Mouse (Mus musculus) heart, embryonic 12.5 days (tissue): ENCODE results near the gene Eml2. TPM values are rescaled to one million over a fixed set of nuclear protein-coding genes. Genes with fewer than 3 reads are reported as not detected.

Experiments
- ATAC-seq: fragments of 200-750 bp; cut with Nextera tagmentation; 2 replicates; pipeline ENCODE4 v1.8.0; 2017; ENCODE audit warnings: moderate TSS enrichment, moderate library complexity; ENCODE audit not compliant: insufficient number of reproducible peaks, low FRiP score
- H3K27ac ChIP-seq: fragments of 300-500 bp; sonication (generic); 2 replicates; pipeline ENCODE4 v1.5.1; 2016; ENCODE audit warnings: mild to moderate bottlenecking, moderate library complexity; ENCODE audit not compliant: poor library complexity, severe bottlenecking
- H3K27me3 ChIP-seq: fragments of 300-500 bp; sonication (generic); replicated peaks from 2 replicates; pipeline ENCODE4 v1.6.1; 2016; ENCODE audit warnings: mild to moderate bottlenecking, moderate library complexity
- H3K36me3 ChIP-seq: fragments of 300-500 bp; sonication (generic); 2 replicates; pipeline ENCODE4 v1.6.1; 2016; ENCODE audit warnings: mild to moderate bottlenecking, moderate library complexity
- H3K4me1 ChIP-seq: fragments of 300-500 bp; sonication (generic); replicated peaks from 2 replicates; pipeline ENCODE4 v1.6.1; 2016; ENCODE audit warnings: mild to moderate bottlenecking
- H3K4me2 ChIP-seq: fragments of 300-500 bp; sonication (generic); 2 replicates; pipeline ENCODE4 v1.6.1; 2016; ENCODE audit warnings: mild to moderate bottlenecking, moderate library complexity
- H3K4me3 ChIP-seq: fragments of 300-500 bp; sonication (generic); 2 replicates; pipeline ENCODE4 v1.5.1; 2016; ENCODE audit warnings: mild to moderate bottlenecking
- H3K9ac ChIP-seq: fragments of 300-500 bp; sonication (generic); 2 replicates; pipeline ENCODE4 v1.6.1; 2016; ENCODE audit warnings: mild to moderate bottlenecking, moderate library complexity
- H3K9me3 ChIP-seq: fragments of 300-500 bp; sonication (generic); replicated peaks from 2 replicates; pipeline ENCODE4 v1.6.1; 2016; ENCODE audit warnings: mild to moderate bottlenecking, moderate library complexity
- WGBS: fragments of 180-500 bp; shearing (Covaris S2); methylation state at CpG from one replicate; pipeline ENCODE4 v1.1.7; 2016; 5-methylcytosine and 5-hydroxymethylcytosine counted together
- polyA plus RNA-seq: library from polyadenylated mRNA; unstranded; fragments of >200 nt; fragmentation: Nextera tagmentation; extraction: Ambion mirVana; gene quantifications from 2 replicates; pipeline ENCODE4 v1.2.1, GENCODE M21; 2016

The Eml2 gene
- polyA plus RNA-seq, 1 experiment from 2014 or later = 18.2 TPM

DNA sequence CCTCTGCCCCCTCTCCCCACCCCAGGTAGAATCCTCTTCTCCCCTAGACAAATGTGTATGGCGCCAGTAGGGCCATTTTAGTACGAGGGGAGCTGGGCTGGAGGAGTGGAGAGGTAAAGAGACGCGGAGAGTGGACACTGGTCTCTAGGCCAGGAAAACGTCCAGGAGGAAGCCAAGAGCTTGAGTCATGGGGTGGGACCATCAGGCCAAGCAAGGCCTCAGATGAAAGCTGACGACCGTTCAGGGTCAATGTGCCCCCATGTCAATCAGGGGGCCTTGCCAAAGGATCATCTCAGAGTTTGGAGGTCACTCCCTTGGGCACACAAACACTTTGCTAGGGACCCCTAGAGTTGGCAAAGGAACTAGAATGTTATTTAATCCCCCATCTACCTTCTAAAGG is 995 bp downstream of the Eml2 start:
- Histone ChIP-seq H3K36me3 (no peaks in the 10 kb centered on the region), H3K27me3 (peaks cover 52% of the 10 kb centered on the region), H3K9ac (no peak overlapping the region), H3K27ac (no peak overlapping the region), H3K4me1 (peaks cover 40% of the 10 kb centered on the region), H3K4me2 (no peak overlapping the region), H3K9me3 (0 out of 2 replicates have a peak, but pooled peaks cover 5% of the 10 kb centered on the region), H3K4me3 (no peak overlapping the region)
- WGBS = 73% methylated on average over 7 of the region's 7 CpGs
- ATAC-seq = no peak

DNA sequence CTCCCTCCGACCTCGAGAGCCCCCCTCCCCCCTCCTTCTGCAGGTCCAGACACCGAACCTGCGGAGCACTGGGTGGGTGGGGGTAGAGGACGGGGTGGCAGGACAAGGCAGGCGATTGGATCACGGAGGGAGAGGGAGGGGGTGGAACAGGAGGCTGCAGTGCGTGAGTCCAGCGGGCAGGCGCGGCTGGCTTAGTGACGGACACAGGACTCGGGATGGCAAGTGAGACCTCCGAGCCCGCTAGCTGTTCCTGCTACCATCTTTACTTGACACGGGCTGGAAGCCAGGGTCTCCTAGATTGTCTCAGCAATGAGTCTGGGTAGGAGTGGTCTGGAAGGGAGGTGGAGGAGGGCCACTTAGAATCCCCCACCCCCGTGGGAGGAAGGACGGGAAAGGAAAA is 1.8 kb downstream of the Eml2 start:
- 0 out of 2 replicates have a peak overlapping the region, but pooled peaks have one; percentile 62 for H3K4me2 ChIP-seq
- 11% methylated on average over 18 of the region's 18 CpGs for whole genome bisulfite sequencing
- peaks cover 52% of the 10 kb centered on the region for H3K27me3 ChIP-seq
- no peaks in the 10 kb centered on the region for H3K36me3 ChIP-seq
- H3K9ac ChIP-seq = no peak overlapping the region
- H3K4me1 ChIP-seq = peaks cover 34% of the 10 kb centered on the region
- 0 out of 2 replicates have a peak, but pooled peaks cover 5% of the 10 kb centered on the region for H3K9me3 ChIP-seq
- no peak overlapping the region for H3K4me3 ChIP-seq
- H3K27ac ChIP-seq = no peak overlapping the region
- ATAC-seq = no peak

DNA sequence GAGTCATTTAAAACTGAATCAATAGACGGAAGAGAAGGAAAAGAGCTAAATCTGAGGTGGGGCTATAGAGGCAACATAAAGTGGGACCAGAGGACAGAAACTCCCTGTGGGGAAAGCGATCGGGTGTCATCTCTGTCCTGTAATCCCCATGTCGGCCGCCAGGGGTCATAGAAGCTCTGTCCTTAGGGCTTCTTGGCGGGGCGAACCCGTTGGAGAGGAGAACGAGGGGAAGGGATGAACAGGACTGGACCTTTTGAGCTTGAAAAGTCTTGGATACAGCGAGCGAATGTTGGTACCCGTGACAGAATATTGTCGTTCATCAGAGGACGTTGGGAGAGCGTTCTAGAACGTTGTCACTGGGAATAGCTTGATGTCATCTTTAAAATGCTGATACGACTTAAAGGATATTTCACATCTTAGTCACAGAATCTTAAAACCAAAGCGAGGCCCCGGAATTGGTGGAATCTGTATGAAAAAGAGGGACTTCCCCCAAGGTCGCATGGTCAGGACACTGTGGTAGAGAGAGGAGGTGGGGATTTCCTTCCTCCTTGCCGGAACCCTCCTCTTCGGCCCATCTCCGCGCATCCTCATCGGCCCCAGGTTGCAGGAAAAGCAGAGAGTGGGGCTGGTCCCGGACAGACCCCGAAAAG is 2.3 kb downstream of the Eml2 start:
- peaks cover 52% of the 10 kb centered on the region for H3K27me3 ChIP-seq
- H3K36me3 ChIP-seq = peaks cover 3% of the 10 kb centered on the region; the same call in 1 of the 2 replicates
- no peak overlapping the region; the same call in 1 of the 2 replicates for H3K9ac ChIP-seq
- peak overlapping the region; percentile 62 for H3K4me2 ChIP-seq
- H3K4me1 ChIP-seq = peaks cover 30% of the 10 kb centered on the region
- 0 out of 2 replicates have a peak, but pooled peaks cover 5% of the 10 kb centered on the region for H3K9me3 ChIP-seq
- H3K4me3 ChIP-seq = peak overlapping the region; percentile 30
- ATAC-seq = no peak
- WGBS = 5% methylated on average over 27 of the region's 27 CpGs
- no peak overlapping the region for H3K27ac ChIP-seq

DNA sequence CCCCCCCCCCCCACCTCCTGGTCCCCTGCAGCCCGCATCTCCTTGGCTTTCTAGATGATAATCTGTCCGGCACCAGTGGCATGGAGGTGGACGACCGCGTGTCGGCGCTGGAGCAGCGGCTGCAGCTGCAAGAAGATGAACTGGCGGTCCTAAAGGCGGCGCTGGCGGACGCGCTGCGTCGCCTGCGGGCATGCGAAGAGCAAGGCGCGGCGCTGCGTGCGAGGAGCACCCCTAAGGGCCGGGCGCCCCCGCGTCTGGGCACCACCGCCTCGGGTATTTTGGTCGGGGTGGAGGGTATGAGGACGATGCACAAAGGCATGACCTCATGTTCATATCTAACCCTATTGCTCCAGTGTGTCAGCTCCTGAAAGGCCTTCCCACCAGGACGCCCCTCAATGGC is 3.0 kb downstream of the Eml2 start:
- Histone ChIP-seq H3K4me3 (peak overlapping the region; percentile 30), H3K27ac (no peak overlapping the region), H3K9me3 (0 out of 2 replicates have a peak, but pooled peaks cover 5% of the 10 kb centered on the region), H3K4me2 (peak overlapping the region; percentile 62), H3K9ac (peak overlapping the region; percentile 29; the same call in 1 of the 2 replicates), H3K36me3 (peaks cover 9% of the 10 kb centered on the region; the same call in 1 of the 2 replicates), H3K27me3 (peaks cover 52% of the 10 kb centered on the region), H3K4me1 (peaks cover 31% of the 10 kb centered on the region)
- ATAC-seq = peak; percentile 43; the same call in 1 of the 2 replicates
- WGBS = under 1% methylated on average over 31 of the region's 32 CpGs

DNA sequence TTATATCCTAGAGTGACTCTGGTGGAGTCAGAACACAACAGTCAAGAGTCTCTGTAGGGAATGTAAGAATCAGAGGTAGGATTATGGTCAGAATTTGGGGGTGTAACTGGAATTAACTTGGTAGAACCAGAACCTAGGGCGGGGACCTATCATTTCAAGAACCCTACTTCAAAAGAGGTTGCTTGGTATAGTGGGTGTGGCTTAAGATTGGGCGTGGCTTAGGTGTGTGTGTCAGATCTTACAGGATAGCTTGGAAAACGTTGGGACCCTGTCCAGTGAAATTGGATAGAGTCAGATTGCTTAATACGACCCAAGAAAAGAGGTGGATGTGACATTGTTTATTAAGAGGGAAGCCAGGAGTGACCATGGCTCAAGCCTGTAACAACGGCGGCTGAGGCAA is 3.7 kb downstream of the Eml2 start:
- Histone ChIP-seq H3K4me1 (peaks cover 39% of the 10 kb centered on the region), H3K9ac (no peak overlapping the region), H3K27ac (no peak overlapping the region), H3K4me2 (peak overlapping the region; percentile 62), H3K36me3 (peaks cover 9% of the 10 kb centered on the region; the same call in 1 of the 2 replicates), H3K4me3 (peak overlapping the region; percentile 30; the same call in 1 of the 2 replicates), H3K27me3 (peaks cover 49% of the 10 kb centered on the region), H3K9me3 (0 out of 2 replicates have a peak, but pooled peaks cover 5% of the 10 kb centered on the region)
- no peak for ATAC-seq
- 34% methylated on average over 6 of the region's 6 CpGs for WGBS

DNA sequence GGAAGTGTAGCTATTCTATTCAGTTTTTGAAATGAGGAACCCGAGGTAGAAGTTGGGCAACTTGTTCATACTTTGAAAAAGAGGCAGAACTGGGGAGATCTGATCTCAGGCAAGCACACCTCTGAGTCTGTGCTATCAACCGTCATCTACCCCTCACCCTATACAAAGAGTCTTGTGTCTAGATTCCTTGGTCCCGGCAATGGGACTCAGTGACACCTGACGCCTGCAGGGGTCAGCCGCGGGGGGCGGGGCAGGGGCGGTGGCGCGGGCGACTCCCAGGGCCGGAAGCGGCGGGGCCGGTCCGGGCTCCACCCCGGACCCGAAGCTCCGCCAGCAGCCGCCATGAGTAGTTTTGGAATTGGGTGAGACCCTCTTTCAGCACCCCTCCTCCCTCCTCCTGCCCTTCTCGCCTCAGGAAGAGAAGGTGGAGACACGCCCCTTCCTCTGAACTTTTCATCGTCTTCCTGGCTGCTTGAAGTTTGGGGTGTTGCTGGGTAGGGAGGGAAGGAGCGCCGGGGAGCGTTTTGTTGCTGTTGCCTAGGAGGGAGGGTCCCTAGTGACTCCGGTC is 4.7 kb downstream of the Eml2 start:
- H3K36me3 ChIP-seq = peaks cover 14% of the 10 kb centered on the region
- peaks cover 41% of the 10 kb centered on the region for H3K27me3 ChIP-seq
- ATAC-seq = peak; percentile 56; the same call in 1 of the 2 replicates
- H3K9me3 ChIP-seq = 0 out of 2 replicates have a peak, but pooled peaks cover 5% of the 10 kb centered on the region
- H3K9ac ChIP-seq = peak overlapping the region; percentile 82
- peak overlapping the region; percentile 39; the same call in 1 of the 2 replicates for H3K27ac ChIP-seq
- H3K4me1 ChIP-seq = peaks cover 45% of the 10 kb centered on the region
- under 1% methylated on average over 27 of the region's 27 CpGs for WGBS
- H3K4me2 ChIP-seq = peak overlapping the region; percentile 92
- peak overlapping the region; percentile 73 for H3K4me3 ChIP-seq

DNA sequence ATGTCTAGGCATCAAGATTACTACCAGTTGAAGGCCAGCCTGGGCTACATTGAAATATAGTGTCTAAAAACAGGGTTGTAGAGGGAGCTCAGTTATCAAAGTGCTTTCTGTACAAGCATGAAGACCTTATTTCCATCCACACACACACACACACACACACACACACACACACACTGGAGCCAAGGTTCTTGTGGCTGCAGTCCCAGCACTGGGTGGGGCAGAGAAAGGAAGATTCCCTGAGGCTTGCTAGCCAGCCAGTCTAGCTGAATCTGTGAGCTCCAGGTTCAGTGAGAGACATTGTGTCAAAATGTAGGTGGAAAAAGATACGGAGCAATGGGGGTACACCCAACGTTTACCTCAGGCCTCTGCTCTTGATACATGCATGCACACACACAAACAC is 8.0 kb downstream of the Eml2 start:
- no peak overlapping the region for H3K9ac ChIP-seq

DNA sequence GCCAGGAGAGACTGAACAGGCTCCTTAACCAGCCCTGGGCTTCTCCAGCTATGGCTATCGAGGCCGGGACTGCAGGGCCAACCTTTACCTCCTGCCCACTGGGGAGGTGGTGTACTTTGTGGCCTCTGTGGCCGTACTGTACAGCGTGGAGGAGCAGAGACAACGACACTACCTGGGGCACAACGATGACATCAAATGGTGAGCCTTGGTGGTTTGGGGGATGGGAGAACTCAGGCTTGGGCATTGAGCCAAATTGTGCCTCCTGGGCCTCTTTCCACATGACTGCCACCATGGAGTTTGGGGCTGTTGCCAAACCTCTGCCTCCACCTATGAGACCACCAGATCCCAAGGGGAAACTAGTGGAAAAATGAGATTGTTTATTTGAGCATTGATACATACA is 8.5 kb downstream of the Eml2 start:
- Histone ChIP-seq H3K27ac (peak overlapping the region; percentile 58), H3K4me1 (peaks cover 27% of the 10 kb centered on the region), H3K9ac (0 out of 2 replicates have a peak overlapping the region, but pooled peaks have one; percentile 33), H3K4me3 (no peak overlapping the region), H3K27me3 (peaks cover 8% of the 10 kb centered on the region), H3K4me2 (peak overlapping the region; percentile 12; the same call in 1 of the 2 replicates), H3K36me3 (peaks cover 38% of the 10 kb centered on the region), H3K9me3 (no peaks in the 10 kb centered on the region)
- 63% methylated on average over 6 of the region's 6 CpGs for WGBS
- peak; percentile 19; the same call in 1 of the 2 replicates for ATAC-seq

More for the DNA sequence above, 8.0 kb downstream of the Eml2 start:
- Histone ChIP-seq H3K4me1 (peaks cover 29% of the 10 kb centered on the region), H3K4me3 (no peak overlapping the region), H3K9me3 (no peaks in the 10 kb centered on the region), H3K27me3 (peaks cover 13% of the 10 kb centered on the region), H3K36me3 (peaks cover 35% of the 10 kb centered on the region), H3K4me2 (0 out of 2 replicates have a peak overlapping the region, but pooled peaks have one; percentile 12), H3K27ac (peak overlapping the region; percentile 58)
- WGBS = 79% methylated on average over 2 of the region's 2 CpGs
- no peak for ATAC-seq

DNA sequence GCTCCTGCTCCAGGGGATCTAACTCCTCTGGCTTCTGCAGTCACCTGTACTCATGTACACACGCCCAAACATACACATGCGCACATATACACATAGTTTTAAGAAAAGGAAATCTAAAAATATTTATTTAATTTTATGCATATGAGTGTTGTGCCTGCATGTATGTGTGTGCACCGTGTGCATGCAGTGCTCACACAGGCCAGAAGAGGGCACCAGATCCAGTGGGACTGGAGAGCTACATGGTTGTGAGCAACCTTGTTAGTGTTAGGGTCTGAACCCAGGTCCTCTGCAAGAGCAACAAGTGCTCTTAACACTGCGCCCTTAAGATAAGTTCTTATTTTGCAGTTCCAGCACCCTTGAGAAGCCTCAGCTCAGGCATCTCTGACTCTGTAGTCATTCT is 18.5 kb downstream of the Eml2 start:
- Histone ChIP-seq H3K36me3 (peaks cover 85% of the 10 kb centered on the region), H3K27ac (no peak overlapping the region), H3K4me2 (no peak overlapping the region), H3K9me3 (peaks cover 7% of the 10 kb centered on the region), H3K4me1 (peaks cover 6% of the 10 kb centered on the region), H3K9ac (no peak overlapping the region), H3K27me3 (no peaks in the 10 kb centered on the region), H3K4me3 (no peak overlapping the region)
- 94% methylated on average over 4 of the region's 4 CpGs for WGBS
- no peak for ATAC-seq

DNA sequence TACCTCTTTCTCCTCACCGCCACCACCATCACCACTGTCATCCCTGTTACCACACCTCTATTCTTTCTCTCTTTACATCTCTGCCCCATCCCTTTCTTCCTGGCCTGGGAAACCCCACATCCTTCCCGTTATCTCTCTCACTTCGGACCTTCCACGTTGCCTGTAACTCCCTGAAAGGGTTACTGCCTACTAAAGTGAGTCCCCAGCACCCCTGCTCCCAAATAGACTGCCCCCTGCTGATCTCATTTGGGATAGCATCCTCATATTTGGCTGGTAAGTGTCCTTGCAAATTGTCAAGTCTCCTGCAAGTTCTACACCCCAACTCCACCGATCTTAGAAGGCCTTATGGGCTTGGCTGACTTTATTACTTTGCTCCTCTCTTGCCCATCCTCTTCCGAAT is 20.5 kb downstream of the Eml2 start:
- no peak overlapping the region for H3K4me3 ChIP-seq
- H3K4me1 ChIP-seq = peaks cover under 1% of the 10 kb centered on the region
- H3K9me3 ChIP-seq = peaks cover 7% of the 10 kb centered on the region
- H3K36me3 ChIP-seq = peaks cover 79% of the 10 kb centered on the region
- H3K27me3 ChIP-seq = no peaks in the 10 kb centered on the region
- H3K9ac ChIP-seq = no peak overlapping the region
- no peak for ATAC-seq
- WGBS = 60% methylated on average over 6 of the region's 6 CpGs
- no peak overlapping the region for H3K4me2 ChIP-seq
- no peak overlapping the region for H3K27ac ChIP-seq

DNA sequence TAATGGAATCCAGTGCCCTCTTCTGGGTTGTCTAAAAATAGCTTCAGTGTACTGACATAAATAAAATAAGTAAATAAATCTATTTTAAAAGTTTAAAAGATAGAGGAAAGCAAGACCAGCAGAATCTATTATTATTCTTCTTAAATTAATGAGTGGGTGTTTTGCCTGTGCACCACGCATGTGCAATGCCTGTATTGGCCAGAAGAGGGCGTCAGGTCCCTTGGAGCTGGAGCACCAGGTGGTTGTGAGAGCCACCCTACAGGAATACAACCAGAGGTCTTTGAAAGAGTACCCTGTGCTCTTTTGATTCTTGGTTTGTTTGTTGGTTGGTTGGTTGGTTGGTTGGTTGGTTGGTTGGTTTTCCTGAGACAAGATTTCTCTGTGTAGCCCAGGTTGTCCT is 21.8 kb downstream of the Eml2 start:
- H3K36me3 ChIP-seq = peaks cover 76% of the 10 kb centered on the region
- peaks cover 7% of the 10 kb centered on the region for H3K9me3 ChIP-seq
- no peak overlapping the region for H3K4me3 ChIP-seq
- no peak overlapping the region for H3K27ac ChIP-seq
- no peak overlapping the region for H3K9ac ChIP-seq
- 38% methylated on average over 2 of the region's 2 CpGs for WGBS
- H3K4me2 ChIP-seq = no peak overlapping the region
- H3K4me1 ChIP-seq = no peaks in the 10 kb centered on the region
- no peak for ATAC-seq
- H3K27me3 ChIP-seq = no peaks in the 10 kb centered on the region
